In the genomic region with DNA sequence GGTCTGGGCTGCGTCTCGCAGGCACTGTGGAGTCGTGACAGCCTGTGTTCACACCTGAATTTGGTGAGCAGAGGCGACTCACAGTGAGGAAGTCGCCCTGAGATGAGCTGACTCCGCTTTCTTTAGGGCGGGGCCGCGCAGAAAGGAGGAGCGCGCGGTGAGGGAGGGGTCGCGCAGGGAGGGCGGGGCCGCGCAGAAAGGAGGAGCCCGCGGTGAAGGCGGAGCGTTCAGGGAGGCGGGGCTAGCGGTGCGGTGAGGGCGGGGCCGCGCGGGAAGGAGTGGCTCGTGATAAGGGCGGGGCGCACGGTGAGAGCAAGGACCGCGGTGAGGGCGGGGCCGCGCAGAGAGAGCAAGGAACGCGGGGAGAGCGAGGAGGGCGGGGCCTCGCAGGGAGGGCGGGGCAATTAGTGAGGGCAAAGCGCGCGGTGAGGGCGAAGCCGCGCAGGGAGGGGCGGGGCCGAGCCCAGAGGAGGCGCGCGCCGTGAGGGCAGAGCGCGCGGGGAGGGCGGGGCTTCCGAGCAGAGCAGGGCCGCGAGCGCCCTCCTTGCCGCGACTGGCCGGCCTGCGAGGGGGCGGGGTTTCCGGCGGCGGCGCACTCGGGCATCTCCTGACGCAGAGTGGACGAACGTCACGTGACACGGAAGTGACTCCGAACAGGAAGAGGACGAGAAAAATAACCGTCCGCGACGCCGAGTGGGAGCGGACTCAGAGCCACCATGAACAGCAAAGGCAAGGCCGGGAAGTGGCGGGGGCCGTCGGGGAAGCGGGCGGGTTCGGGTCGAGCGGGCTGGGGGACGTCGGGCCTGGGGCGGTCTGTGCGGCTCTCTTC, we compare ENCODE assay signal across 8 mouse cellular contexts. TPM values are rescaled to one million over a fixed set of nuclear protein-coding genes. Genes with fewer than 3 reads are reported as not detected.
DNase-seq lines count a peak whose midpoint lies in the region; ATAC-seq lines count a peak whose summit lies in the region.

TSS of gene Dazap2 (plus strand) at position 354 of the 829 bp plus-strand sequence.

- under 1% methylated on average over 62 of the region's 99 CpGs for WGBS in hindbrain, embryonic 11.5 days

- H3K36me3 ChIP-seq in hindbrain, embryonic 11.5 days (ENCODE audit: control insufficient read depth, insufficient read depth, low read length), result peaks cover 3% of the 10 kb centered on the region

- no peaks in the 10 kb centered on the region for H3K27me3 ChIP-seq in hindbrain, embryonic 11.5 days (ENCODE audit: control insufficient read depth, insufficient read depth, low read length)

- H3K9me3 ChIP-seq in hindbrain, embryonic 11.5 days (ENCODE audit: control insufficient read depth, low read length), result no peaks in the 10 kb centered on the region

- H3K27ac ChIP-seq in hindbrain, embryonic 11.5 days (ENCODE audit: low read depth, low read length), result peak within 1 kb of the TSS; percentile 97

- H3K9ac ChIP-seq in hindbrain, embryonic 11.5 days (ENCODE audit: low read depth, low read length), result peak within 1 kb of the TSS; percentile 88

- no peaks in the 10 kb centered on the region; the same call in 1 of the 2 replicates for H3K4me1 ChIP-seq in hindbrain, embryonic 11.5 days (replicated peaks; ENCODE audit: control insufficient read depth, insufficient read depth, low read length)

- peak; percentile 99 for DNase-seq in MN1 (ENCODE audit: low spot score)
- DNase-seq in cerebellum, adult 9-10 months, result peak; percentile 97
- DNase-seq in frontal cortex, adult 2 months (ENCODE audit: extremely low spot score in 1 of 2, low spot score in 1 of 2), result peak; percentile 95 to 98
- DNase-seq in hindbrain, embryonic 11.5 days (ENCODE audit: low spot score), result peak; percentile 98
- DNase-seq in layer of hippocampus, postnatal 10 days (ENCODE audit: low spot score in 2 of 2), result peak; percentile 97 to 98
- DNase-seq in lung, postnatal 10 days, result peak; percentile 98
- DNase-seq in ovary, postnatal 36 days (ENCODE audit: low spot score), result peak; percentile 99
- peak; percentile 99 for DNase-seq in thymus, postnatal 25 days

- peak; percentile 90 for ATAC-seq in hindbrain, embryonic 11.5 days (ENCODE audit: low FRiP score)

- H3K4me3 ChIP-seq in hindbrain, embryonic 11.5 days (ENCODE audit: low read depth, low read length), result peak within 1 kb of the TSS; percentile 92

- H3K4me2 ChIP-seq in hindbrain, embryonic 11.5 days (replicated peaks; ENCODE audit: low read depth, low read length), result peak within 1 kb of the TSS; percentile 84

RNA-seq across cellular contexts. Expression of gene Dazap2, which starts in this region (rescaled TPM):
- polyA plus RNA-seq in frontal cortex, adult 2 months (2012; rRNA removed), result 210 and 220 TPM in 2 replicates
- 256 and 266 TPM in 2 replicates for polyA plus RNA-seq in hindbrain, embryonic 11.5 days (2014; fragmentation: Nextera tagmentation; extraction: Ambion mirVana)
- total RNA-seq in layer of hippocampus, postnatal 10 days (2021), result 10 to 100 TPM; 78.4 to 92.4 TPM

Comparison
In these comparisons a context has a peak if more than half of its experiments do, and no peak if none do; other contexts are left out.
1. Peak in every context shown above with its lines: DNase-seq, ATAC-seq, H3K4me3 ChIP-seq and H3K27ac ChIP-seq.